Mouse (Mus musculus): ENCODE data around the gene Asb15. TPM values are rescaled to one million over a fixed set of nuclear protein-coding genes. Genes with fewer than 3 reads are reported as not detected.

The Asb15 gene
- total RNA-seq, 2 experiments from 2014 or later = not detected

Other genes starting within 250 kb of the Asb15 start
- gene Iqub, start 13.1 kb upstream of the Asb15 start, total RNA-seq (2021) = 1 to 10 TPM; 1.7 to 2.0 TPM
- gene Ndufa5, start 131 bp upstream of the Asb15 start, total RNA-seq (2021) = 100 to 1,000 TPM; 271 to 274 TPM
- not detected for gene Lmod2, start 69.6 kb downstream of the Asb15 start, total RNA-seq (2021)
- gene Wasl, start 136.9 kb downstream of the Asb15 start, total RNA-seq (2021) = 100 to 1,000 TPM; 108 to 126 TPM
- gene Hyal6, start 205.1 kb downstream of the Asb15 start, total RNA-seq (2021) = not detected
- not detected for gene Hyal4, start 220.2 kb downstream of the Asb15 start, total RNA-seq (2021)